Mouse (Mus musculus) midbrain, postnatal 0 days (tissue): ENCODE measurements at regions not wholly inside any gene's neighbourhood (a gene's known extent, or its start where the extent isn't known, plus 50 kb on each side); places are given as distances from the start of the nearest gene placed in this dataset.
"Not testable (repeated sequence)": the region's sequence is repeated elsewhere in the genome, so short reads cannot be mapped to it uniquely, and the experiment has no call there.

Experiments used
- ATAC-seq: fragments of 200-750 bp; cut with Nextera tagmentation; 2 replicates; pipeline ENCODE4 v1.8.0; 2017; ENCODE audit warnings: moderate number of reproducible peaks, mild to moderate bottlenecking, moderate TSS enrichment, moderate library complexity; ENCODE audit not compliant: low FRiP score
- DNase-seq: peaks from one replicate; pipeline ENCODE4 v3.0.0-alpha.2; 2015; ENCODE audit warnings: low spot score
- H3K27ac ChIP-seq: fragments of 300-500 bp; sonication (generic); 2 replicates; pipeline ENCODE4 v1.5.1; 2014; ENCODE audit warnings: low read depth, mild to moderate bottlenecking, low read length, mixed read lengths
- H3K27me3 ChIP-seq: fragments of 300-500 bp; sonication (generic); 2 replicates; pipeline ENCODE4 v1.6.1; 2014; ENCODE audit warnings: low read length, control low read depth, mixed read lengths; ENCODE audit not compliant: insufficient read depth
- H3K36me3 ChIP-seq: fragments of 300-500 bp; sonication (generic); 2 replicates; pipeline ENCODE4 v1.6.1; 2014; ENCODE audit warnings: low read length, control low read depth, mixed read lengths; ENCODE audit not compliant: insufficient read depth
- H3K4me1 ChIP-seq: fragments of 300-500 bp; sonication (generic); 2 replicates; pipeline ENCODE4 v1.6.1; 2014; ENCODE audit warnings: mild to moderate bottlenecking, control low read depth, antibody characterized with exemption, low read length, mixed read lengths; ENCODE audit not compliant: insufficient read depth
- H3K4me2 ChIP-seq: fragments of 300-500 bp; sonication (generic); 2 replicates; pipeline ENCODE4 v1.6.1; 2014; ENCODE audit warnings: low read depth, mild to moderate bottlenecking, low read length, mixed read lengths; ENCODE audit not compliant: poor library complexity, severe bottlenecking
- H3K4me3 ChIP-seq: fragments of 300-500 bp; sonication (generic); 2 replicates; pipeline ENCODE4 v1.5.1; 2014; ENCODE audit warnings: low read depth, mild to moderate bottlenecking, low read length, moderate library complexity
- H3K9ac ChIP-seq: fragments of 300-500 bp; sonication (generic); replicated peaks from 2 replicates; pipeline ENCODE4 v1.6.1; 2014; ENCODE audit warnings: mild to moderate bottlenecking, low read length, moderate library complexity, mixed read lengths; ENCODE audit not compliant: poor library complexity, severe bottlenecking
- H3K9me3 ChIP-seq: fragments of 300-500 bp; sonication (generic); 2 replicates; pipeline ENCODE4 v1.6.1; 2016; ENCODE audit warnings: low read length, control low read depth
- CTCF ChIP-seq: IDR thresholded peaks from 2 replicates; pipeline ENCODE4 v1.5.1; 2016; ENCODE audit warnings: antibody characterized with exemption, mild to moderate bottlenecking
- WGBS: fragments of 180-500 bp; shearing (Covaris S2); extraction: QIAGEN DNeasy Blood & Tissue Kit; methylation state at CpG from one replicate; pipeline ENCODE4 v1.1.7; 2014; 5-methylcytosine and 5-hydroxymethylcytosine counted together

- no peak overlapping the region for H3K27ac ChIP-seq
- ATAC-seq (no peak), DNase-seq (no peak)
- no peaks in the 10 kb centered on the region for H3K9me3 ChIP-seq
- no peak overlapping the region for H3K9ac ChIP-seq
- no peaks in the 10 kb centered on the region for H3K4me1 ChIP-seq
- H3K4me2 ChIP-seq = no peak overlapping the region
- no peak for TF ChIP-seq CTCF
- no peaks in the 10 kb centered on the region for H3K27me3 ChIP-seq
- 81% methylated on average over 3 of the region's 3 CpGs for WGBS
- no peak overlapping the region for H3K4me3 ChIP-seq
- H3K36me3 ChIP-seq = no peaks in the 10 kb centered on the region
Measured at GRCm38 (mm10) chr2:39344207-39344606, 118.0 kb upstream of the Ppp6c start.

GRCm38 (mm10) chr2:39340406-39340805 lies 114.2 kb upstream of the Ppp6c start:
- TF ChIP-seq CTCF = no peak
- ATAC-seq = no peak
- Histone ChIP-seq H3K27me3 (no peaks in the 10 kb centered on the region), H3K4me2 (no peak overlapping the region), H3K4me1 (no peaks in the 10 kb centered on the region), H3K4me3 (no peak overlapping the region), H3K27ac (no peak overlapping the region), H3K9ac (no peak overlapping the region), H3K36me3 (no peaks in the 10 kb centered on the region), H3K9me3 (no peaks in the 10 kb centered on the region)
- WGBS = 80% methylated on average over 3 of the region's 3 CpGs
- no peak for DNase-seq

- Histone ChIP-seq H3K9ac (no peak overlapping the region), H3K4me3 (no peak overlapping the region), H3K36me3 (no peaks in the 10 kb centered on the region), H3K27ac (no peak overlapping the region), H3K27me3 (no peaks in the 10 kb centered on the region), H3K9me3 (no peaks in the 10 kb centered on the region), H3K4me1 (no peaks in the 10 kb centered on the region), H3K4me2 (no peak overlapping the region)
- 70% methylated on average over 9 of the region's 9 CpGs for WGBS
- no peak for ATAC-seq
- no peak for DNase-seq
- no peak for TF ChIP-seq CTCF
Measured at GRCm38 (mm10) chr2:39338832-39339649, 112.8 kb upstream of the Ppp6c start.

GRCm38 (mm10) chr2:39337524-39337923 lies 111.3 kb upstream of the Ppp6c start:
- H3K4me1 ChIP-seq = no peaks in the 10 kb centered on the region
- H3K9me3 ChIP-seq = no peaks in the 10 kb centered on the region
- H3K27ac ChIP-seq = no peak overlapping the region
- 93% methylated on average over 1 of the region's 1 CpGs for WGBS
- ATAC-seq (no peak), DNase-seq (no peak)
- H3K27me3 ChIP-seq = no peaks in the 10 kb centered on the region
- no peak overlapping the region for H3K9ac ChIP-seq
- no peaks in the 10 kb centered on the region for H3K36me3 ChIP-seq
- TF ChIP-seq CTCF = no peak
- no peak overlapping the region for H3K4me3 ChIP-seq
- H3K4me2 ChIP-seq = no peak overlapping the region

GRCm38 (mm10) chr2:39325715-39326493 lies 99.7 kb upstream of the Ppp6c start:
- Histone ChIP-seq H3K4me3 (no peak overlapping the region), H3K9ac (no peak overlapping the region), H3K4me2 (no peak overlapping the region), H3K27me3 (no peaks in the 10 kb centered on the region), H3K27ac (no peak overlapping the region), H3K36me3 (no peaks in the 10 kb centered on the region), H3K4me1 (no peaks in the 10 kb centered on the region), H3K9me3 (no peaks in the 10 kb centered on the region)
- DNase-seq = no peak
- ATAC-seq = no peak
- 51% methylated on average over 9 of the region's 9 CpGs for WGBS
- no peak for TF ChIP-seq CTCF

GRCm38 (mm10) chr2:39325122-39325521 lies 98.9 kb upstream of the Ppp6c start:
- H3K27me3 ChIP-seq, H3K27ac ChIP-seq, H3K9me3 ChIP-seq, H3K4me3 ChIP-seq, H3K4me1 ChIP-seq, H3K36me3 ChIP-seq, H3K4me2 ChIP-seq, H3K9ac ChIP-seq, ATAC-seq, DNase-seq: not testable (repeated sequence)
- 82% methylated on average over 3 of the region's 3 CpGs for WGBS
